Mouse (Mus musculus) lung, postnatal 0 days (tissue): ENCODE results near the gene Araf. TPM values are rescaled to one million over a fixed set of nuclear protein-coding genes. Genes with fewer than 3 reads are reported as not detected.

Experiments
- ATAC-seq: fragments of 200-750 bp; cut with Nextera tagmentation; 2 replicates; pipeline ENCODE4 v1.8.0; 2017; ENCODE audit warnings: moderate library complexity
- DNase-seq: peaks from one replicate; pipeline ENCODE4 v3.0.0-alpha.2; 2016; ENCODE audit warnings: low spot score
- H3K27ac ChIP-seq: fragments of 300-500 bp; sonication (generic); 2 replicates; pipeline ENCODE4 v1.5.1; 2014; ENCODE audit warnings: antibody characterized with exemption, mild to moderate bottlenecking, low read length, mixed read lengths
- H3K27me3 ChIP-seq: fragments of 300-500 bp; sonication (generic); replicated peaks from 2 replicates; pipeline ENCODE4 v1.6.1; 2014; ENCODE audit warnings: low read length, mixed read lengths; ENCODE audit not compliant: insufficient read depth
- H3K36me3 ChIP-seq: fragments of 300-500 bp; sonication (generic); 2 replicates; pipeline ENCODE4 v1.6.1; 2014; ENCODE audit warnings: low read length, mixed read lengths; ENCODE audit not compliant: insufficient read depth
- H3K4me1 ChIP-seq: fragments of 300-500 bp; sonication (generic); 2 replicates; pipeline ENCODE4 v1.6.1; 2014; ENCODE audit warnings: antibody characterized with exemption, low read depth, low read length, mixed read lengths; ENCODE audit not compliant: insufficient read depth
- H3K4me2 ChIP-seq: fragments of 300-500 bp; sonication (generic); replicated peaks from 2 replicates; pipeline ENCODE4 v1.6.1; 2014; ENCODE audit warnings: low read depth, mild to moderate bottlenecking, low read length, moderate library complexity, mixed read lengths
- H3K4me3 ChIP-seq: fragments of 300-500 bp; sonication (generic); 2 replicates; pipeline ENCODE4 v1.5.1; 2014; ENCODE audit warnings: low read depth, low read length
- H3K9ac ChIP-seq: fragments of 300-500 bp; sonication (generic); replicated peaks from 2 replicates; pipeline ENCODE4 v1.6.1; 2014; ENCODE audit warnings: low read depth, mild to moderate bottlenecking
- H3K9me3 ChIP-seq: fragments of 300-500 bp; sonication (generic); 2 replicates; pipeline ENCODE4 v1.6.1; 2016; ENCODE audit warnings: low read length, mixed read lengths
- CTCF ChIP-seq: IDR thresholded peaks from 2 replicates; pipeline ENCODE4 v1.5.1; 2016; ENCODE audit warnings: antibody characterized with exemption, mild to moderate bottlenecking
- EP300 ChIP-seq: IDR thresholded peaks from 2 replicates; pipeline ENCODE4 v1.6.1; 2016; ENCODE audit warnings: antibody characterized with exemption, mild to moderate bottlenecking, control low read depth
- WGBS: fragments of 180-500 bp; shearing (Covaris S2); extraction: QIAGEN DNeasy Blood & Tissue Kit; methylation state at CpG from one replicate; pipeline ENCODE4 v1.1.7; 2014; 5-methylcytosine and 5-hydroxymethylcytosine counted together
- microRNA-seq: library from miRNA; unstranded; fragments of <30 nt; microRNA quantifications from one replicate; pipeline ENCODE4, GENCODE M21; 2016
- polyA plus RNA-seq: library from polyadenylated mRNA; unstranded; fragments of >200 nt; fragmentation: Nextera tagmentation; extraction: Ambion mirVana; gene quantifications from 2 replicates; pipeline ENCODE4 v1.2.1, GENCODE M21; 2015

Araf gene
- polyA plus RNA-seq, 1 experiment from 2014 or later, result 73.8 TPM

GRCm38 (mm10) chrX:20872928-20873500 is 75.4 kb downstream of the Araf start:
- TF ChIP-seq EP300 (no peak), CTCF (no peak)

GRCm38 (mm10) chrX:20875241-20875640 is 77.6 kb downstream of the Araf start:
- TF ChIP-seq EP300 (no peak), CTCF (no peak)

More at GRCm38 (mm10) chrX:20872928-20873500, 75.4 kb downstream of the Araf start:
- no peaks in the 10 kb centered on the region for H3K27me3 ChIP-seq
- H3K4me2 ChIP-seq, result no peak overlapping the region
- DNase-seq, result no peak
- H3K36me3 ChIP-seq, result no peaks in the 10 kb centered on the region
- H3K4me1 ChIP-seq, result no peaks in the 10 kb centered on the region
- no peak overlapping the region for H3K9ac ChIP-seq
- no peaks in the 10 kb centered on the region for H3K9me3 ChIP-seq
- WGBS, result 38% methylated on average over 11 of the region's 11 CpGs
- H3K27ac ChIP-seq, result no peak overlapping the region
- ATAC-seq, result no peak
- no peak overlapping the region for H3K4me3 ChIP-seq

GRCm38 (mm10) chrX:20910074-20910473 is 112.5 kb downstream of the Araf start:
- no peak for ATAC-seq
- DNase-seq, result no peak
- no peak overlapping the region for H3K27ac ChIP-seq
- H3K4me1 ChIP-seq, result no peaks in the 10 kb centered on the region
- H3K4me3 ChIP-seq, result no peak overlapping the region
- H3K36me3 ChIP-seq, result no peaks in the 10 kb centered on the region
- no peaks in the 10 kb centered on the region for H3K27me3 ChIP-seq
- H3K9ac ChIP-seq, result no peak overlapping the region
- H3K9me3 ChIP-seq, result no peaks in the 10 kb centered on the region
- WGBS, result 30% methylated on average over 3 of the region's 3 CpGs
- TF ChIP-seq CTCF (no peak), EP300 (no peak)
- H3K4me2 ChIP-seq, result no peak overlapping the region

More at GRCm38 (mm10) chrX:20875241-20875640, 77.6 kb downstream of the Araf start:
- ATAC-seq (no peak), DNase-seq (no peak)
- Histone ChIP-seq H3K27me3 (no peaks in the 10 kb centered on the region), H3K4me3 (no peak overlapping the region), H3K4me1 (no peaks in the 10 kb centered on the region), H3K27ac (no peak overlapping the region), H3K4me2 (no peak overlapping the region), H3K36me3 (no peaks in the 10 kb centered on the region), H3K9me3 (no peaks in the 10 kb centered on the region), H3K9ac (no peak overlapping the region)
- WGBS, result 73% methylated on average over 3 of the region's 3 CpGs

Small RNAs within 50 kb of the gene (microRNA-seq; reads per million reads assigned to microRNA genes)
- gene Gm24824, result not detected
- gene Mir5617, result not detected

Other genes starting within 250 kb of the Araf start
- 2.3 and 2.7 TPM in 2 replicates for gene Rgn, start 248.0 kb upstream of the Araf start, polyA plus RNA-seq
- 27.2 and 27.3 TPM in 2 replicates for gene Rbm10, start 180.3 kb upstream of the Araf start, polyA plus RNA-seq
- gene Ndufb11, start 180.2 kb upstream of the Araf start, polyA plus RNA-seq, result 266 and 277 TPM in 2 replicates
- gene Uba1, start 139.5 kb upstream of the Araf start, polyA plus RNA-seq, result 78.4 and 83.5 TPM in 2 replicates
- gene Cdk16, start 109.9 kb upstream of the Araf start, polyA plus RNA-seq, result 58.1 and 60.3 TPM in 2 replicates
- 6.5 and 6.6 TPM in 2 replicates for gene Usp11, start 93.9 kb upstream of the Araf start, polyA plus RNA-seq
- 20.2 and 26.5 TPM in 2 replicates for gene Timp1, start 72.4 kb downstream of the Araf start, polyA plus RNA-seq
- gene Syn1, start 123.2 kb downstream of the Araf start, polyA plus RNA-seq, result 0.05 TPM in 1 of 2 replicates, not detected in the other
- gene Cfp, start 133.7 kb downstream of the Araf start, polyA plus RNA-seq, result 11.3 and 14.3 TPM in 2 replicates
- gene Elk1, start 152.8 kb downstream of the Araf start, polyA plus RNA-seq, result 5.2 and 5.7 TPM in 2 replicates
- gene Uxt, start 164.2 kb downstream of the Araf start, polyA plus RNA-seq, result 55.8 and 69.5 TPM in 2 replicates